Mouse (Mus musculus) T-cell, adult 2 months (primary cell): ENCODE results near the gene Erich2.

ENCODE experiments used
- DNase-seq: peaks from one replicate; pipeline ENCODE4 v3.0.0; 2022; ENCODE audit warnings: low spot score

Gene Erich2

DNA sequence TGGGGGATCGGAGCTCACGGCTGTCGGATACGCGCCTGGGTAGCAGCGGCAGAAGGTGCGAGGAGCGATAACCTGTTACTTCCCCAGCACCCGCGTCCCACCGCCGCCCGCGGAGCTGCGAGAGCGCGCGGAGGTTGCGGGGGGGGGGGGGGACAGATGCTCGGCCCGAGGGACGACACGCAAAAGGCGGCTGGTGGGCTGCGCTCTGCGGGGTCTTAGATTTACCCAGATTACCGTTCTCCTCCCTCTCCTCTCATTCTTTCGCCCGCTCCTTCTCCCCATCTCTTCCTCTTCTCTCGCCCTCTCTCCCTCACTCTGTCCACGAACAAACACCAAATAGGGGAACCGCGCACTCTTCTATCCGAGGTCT lies 54.0 kb downstream of the Erich2 start:
- no peak for DNase-seq

GRCm38 (mm10) chr2:70562981-70563671 lies 54.5 kb downstream of the Erich2 start:
- DNase-seq: no peak

DNA sequence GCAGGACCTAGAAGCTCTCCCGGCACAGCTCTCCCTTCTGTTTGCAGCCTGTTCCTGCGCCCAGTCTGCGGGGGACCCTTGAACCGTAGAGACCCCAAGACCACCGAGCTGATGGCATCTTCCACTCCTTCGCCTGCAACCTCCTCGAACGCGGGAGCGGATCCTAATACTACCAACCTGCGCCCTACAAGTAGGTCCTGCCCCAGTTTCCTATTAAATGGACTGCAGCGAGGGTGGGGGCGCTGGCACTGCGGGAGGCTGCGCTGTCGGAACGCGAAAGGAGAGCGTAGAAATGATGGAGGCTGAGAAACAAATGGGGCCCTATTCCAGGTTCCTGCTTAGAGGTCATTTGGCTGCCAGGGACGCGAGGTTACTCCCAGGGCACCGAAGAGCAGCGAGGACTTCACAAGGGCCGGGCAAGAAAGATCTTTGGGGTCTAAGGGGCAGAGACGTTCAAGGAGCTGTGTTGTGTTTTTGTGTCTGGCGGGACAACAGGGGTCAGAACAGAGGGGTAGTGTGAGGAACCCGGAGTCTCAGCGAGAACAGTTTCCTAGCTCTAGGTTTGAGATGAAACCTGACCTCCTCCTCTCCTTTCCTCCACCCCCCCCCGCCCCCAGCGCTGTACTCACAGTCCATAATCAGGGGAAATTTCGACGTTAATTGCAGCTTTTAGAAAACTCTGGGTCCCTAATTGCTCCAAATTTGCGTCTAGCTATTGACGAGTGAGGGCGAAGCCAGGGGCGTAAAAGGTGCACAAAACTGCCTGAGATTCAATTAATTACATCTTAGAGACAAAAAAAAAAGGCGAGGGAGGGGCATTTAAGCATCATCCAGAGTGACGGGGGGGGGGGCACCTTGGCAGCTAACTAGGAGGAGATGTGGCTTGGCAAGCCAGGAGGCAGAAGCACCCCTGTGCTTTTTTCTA lies 55.4 kb downstream of the Erich2 start:
- no peak for DNase-seq

DNA sequence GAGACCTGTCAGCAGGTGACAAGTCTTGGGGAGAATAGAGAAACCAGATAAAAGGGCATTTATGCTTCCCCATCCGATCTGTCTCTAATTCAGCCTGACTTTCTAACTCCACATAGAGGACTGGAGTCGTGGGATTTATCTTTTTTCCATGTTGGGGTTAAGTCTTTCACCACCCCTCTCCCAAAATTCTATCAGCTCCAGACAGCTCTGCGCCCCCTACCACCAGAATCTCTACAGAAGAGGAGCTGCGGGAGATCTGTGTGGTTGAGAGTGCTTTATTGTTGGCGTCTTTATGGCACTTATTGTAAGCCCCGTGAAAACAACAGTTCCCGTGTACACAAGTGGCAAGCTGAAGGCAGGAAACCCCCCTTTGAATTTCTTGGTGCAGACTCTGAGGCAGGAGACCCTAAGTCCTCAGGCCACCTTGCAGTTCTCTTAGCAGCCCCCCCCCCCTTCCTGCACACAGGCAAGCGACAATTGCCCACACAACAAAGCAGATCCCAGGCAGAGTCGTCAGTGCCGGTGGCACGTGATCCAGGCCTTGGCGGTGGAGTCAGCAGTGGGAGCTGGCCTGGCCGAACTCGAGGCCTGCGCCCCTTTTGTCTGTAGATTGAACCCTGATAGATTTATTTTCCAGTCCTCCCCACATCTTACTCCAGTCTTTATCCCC lies 56.2 kb downstream of the Erich2 start:
- no peak for DNase-seq

GRCm38 (mm10) chr2:70565651-70566602 lies 57.3 kb downstream of the Erich2 start:
- no peak for DNase-seq

GRCm38 (mm10) chr2:70566603-70566981 lies 58.0 kb downstream of the Erich2 start:
- no peak for DNase-seq

- no peak for DNase-seq
Observed at GRCm38 (mm10) chr2:70567071-70567681, 58.6 kb downstream of the Erich2 start.

DNA sequence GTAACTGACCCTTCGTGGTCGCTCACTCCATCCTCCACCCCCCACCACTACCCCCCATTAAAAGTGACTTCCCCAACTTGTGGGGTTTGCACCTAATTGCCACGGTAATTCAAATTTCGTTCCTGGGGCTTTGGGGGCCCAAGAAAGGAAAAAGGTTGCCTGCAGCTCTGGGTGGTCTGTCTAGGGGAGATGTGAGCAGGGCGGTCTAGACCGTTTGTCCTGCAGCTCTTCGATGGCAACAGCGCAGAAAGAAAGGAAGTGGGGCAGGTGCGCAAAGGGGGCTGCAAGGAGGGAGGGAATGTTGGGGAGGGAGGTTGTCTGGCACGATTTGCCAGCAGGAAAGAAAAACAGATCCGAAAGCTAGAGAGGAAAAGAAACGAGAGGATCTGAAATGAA lies 59.1 kb downstream of the Erich2 start:
- DNase-seq: no peak

DNA sequence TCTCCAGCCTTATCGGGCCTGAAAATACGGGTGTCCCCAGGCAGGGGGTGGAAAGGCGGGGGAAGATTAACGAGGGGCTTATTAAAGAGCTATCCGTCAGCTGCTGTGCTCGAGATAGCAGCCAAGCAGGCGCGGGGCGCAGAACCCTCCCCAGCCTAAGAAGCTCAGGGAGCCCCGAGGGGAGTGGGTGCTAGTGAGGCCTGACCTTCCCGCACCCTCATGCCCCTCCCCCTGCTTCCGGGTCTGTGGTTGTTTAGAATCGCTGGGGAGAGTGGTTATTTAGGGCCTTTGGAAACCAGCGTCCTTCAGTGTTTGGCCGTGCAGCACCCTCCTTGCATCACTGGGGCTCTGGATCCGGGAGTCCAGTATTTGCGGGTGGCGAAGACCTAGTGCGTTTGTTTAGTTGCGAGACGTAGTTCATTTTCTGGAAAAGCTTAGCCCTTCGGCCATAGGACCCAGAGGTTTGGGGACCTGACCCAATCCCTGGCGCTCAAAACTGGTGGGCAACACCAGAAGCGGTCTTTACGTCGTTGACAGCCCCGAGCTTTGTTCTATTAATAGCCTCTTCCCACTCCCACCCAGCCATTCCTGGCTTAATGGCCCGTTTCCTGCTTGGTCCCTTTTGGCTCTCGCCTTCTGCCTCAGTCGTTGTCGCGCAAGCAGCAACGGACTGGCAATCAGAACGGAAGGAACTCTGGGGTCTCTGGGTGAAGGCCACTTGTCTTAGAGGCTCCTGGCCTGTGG lies 59.8 kb downstream of the Erich2 start:
- no peak for DNase-seq

GRCm38 (mm10) chr2:70571698-70572097 lies 63.1 kb downstream of the Erich2 start:
- DNase-seq: no peak

DNA sequence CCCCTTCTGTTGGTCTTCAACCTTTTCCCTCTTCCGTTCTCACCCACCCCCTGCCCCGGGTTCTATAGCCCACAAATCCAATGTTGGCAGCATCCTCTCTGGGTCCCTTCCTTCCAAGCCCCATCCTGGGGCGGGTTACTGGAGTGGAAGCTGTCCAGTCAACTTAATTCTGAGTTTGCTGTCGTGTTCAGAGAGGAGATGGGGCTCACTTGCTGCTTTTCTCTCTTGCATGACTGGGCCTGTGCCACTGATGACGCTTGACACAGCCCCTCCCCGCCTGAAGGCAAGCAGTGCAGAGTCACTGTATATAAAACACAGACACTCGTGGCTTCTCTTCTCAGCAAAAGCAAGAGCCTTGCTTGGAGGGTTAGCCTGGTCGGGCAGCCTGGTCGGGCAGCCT lies 63.6 kb downstream of the Erich2 start:
- DNase-seq: no peak

DNA sequence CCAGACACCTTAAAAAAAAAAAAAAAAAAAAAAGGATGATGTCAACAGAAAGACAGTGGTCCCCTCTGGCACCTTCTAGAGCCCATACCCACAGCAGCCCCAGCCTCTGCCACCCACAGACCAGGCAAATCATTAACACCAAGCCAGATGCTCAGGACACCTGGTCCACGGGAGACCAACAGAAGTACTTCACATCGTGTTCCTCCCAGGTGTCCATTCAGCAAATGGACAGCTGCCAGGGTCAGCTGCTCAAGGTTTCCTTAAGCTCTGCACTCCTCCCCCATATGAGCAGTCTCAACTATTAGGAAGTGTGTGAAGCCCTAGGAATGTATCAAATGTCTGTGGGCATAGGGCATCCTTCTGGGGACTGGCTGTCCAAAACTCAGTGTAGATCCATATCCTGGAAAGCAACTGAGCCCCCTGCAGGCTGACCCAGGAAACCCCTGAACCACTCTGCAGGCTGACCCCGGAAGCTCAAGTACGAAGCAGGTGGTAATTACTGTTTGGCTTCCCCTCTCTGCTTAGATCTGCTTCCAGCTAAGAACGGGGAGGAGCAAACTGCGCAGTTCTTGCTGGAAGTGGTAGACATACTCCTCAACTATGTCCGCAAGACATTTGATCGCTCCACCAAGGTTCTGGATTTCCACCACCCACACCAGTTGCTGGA lies 65.1 kb downstream of the Erich2 start:
- DNase-seq: no peak

DNA sequence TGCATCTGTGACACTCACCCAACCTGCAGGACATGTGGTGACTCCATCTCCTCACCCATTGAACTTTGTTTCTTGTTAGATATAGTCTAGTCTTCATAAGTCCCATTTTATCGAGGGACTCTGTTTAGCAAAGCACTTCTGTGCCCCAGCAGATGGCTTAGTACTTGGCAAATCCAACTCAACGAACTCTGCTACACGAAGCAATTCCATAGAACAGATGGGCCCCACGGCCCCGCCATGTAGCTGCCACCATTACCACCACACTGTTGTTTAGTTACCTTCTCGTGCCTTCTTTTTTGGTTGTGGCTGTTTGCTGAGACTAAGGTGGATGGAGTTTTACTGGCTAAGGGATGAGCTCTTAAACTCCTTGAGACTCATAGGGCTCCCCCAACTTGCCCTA lies 79.6 kb downstream of the Erich2 start:
- DNase-seq: no peak
